Mouse (Mus musculus) lung, postnatal 0 days (tissue): ENCODE measurements around the gene Parn. TPM values are rescaled to one million over a fixed set of nuclear protein-coding genes. Genes with fewer than 3 reads are reported as not detected.

ENCODE experiments used
- ATAC-seq: fragments of 200-750 bp; cut with Nextera tagmentation; 2 replicates; pipeline ENCODE4 v1.8.0; 2017; ENCODE audit warnings: moderate library complexity
- DNase-seq: peaks from one replicate; pipeline ENCODE4 v3.0.0-alpha.2; 2016; ENCODE audit warnings: low spot score
- H3K27ac ChIP-seq: fragments of 300-500 bp; sonication (generic); 2 replicates; pipeline ENCODE4 v1.5.1; 2014; ENCODE audit warnings: antibody characterized with exemption, mild to moderate bottlenecking, low read length, mixed read lengths
- H3K27me3 ChIP-seq: fragments of 300-500 bp; sonication (generic); replicated peaks from 2 replicates; pipeline ENCODE4 v1.6.1; 2014; ENCODE audit warnings: low read length, mixed read lengths; ENCODE audit not compliant: insufficient read depth
- H3K36me3 ChIP-seq: fragments of 300-500 bp; sonication (generic); 2 replicates; pipeline ENCODE4 v1.6.1; 2014; ENCODE audit warnings: low read length, mixed read lengths; ENCODE audit not compliant: insufficient read depth
- H3K4me1 ChIP-seq: fragments of 300-500 bp; sonication (generic); 2 replicates; pipeline ENCODE4 v1.6.1; 2014; ENCODE audit warnings: antibody characterized with exemption, low read depth, low read length, mixed read lengths; ENCODE audit not compliant: insufficient read depth
- H3K4me2 ChIP-seq: fragments of 300-500 bp; sonication (generic); replicated peaks from 2 replicates; pipeline ENCODE4 v1.6.1; 2014; ENCODE audit warnings: low read depth, mild to moderate bottlenecking, low read length, moderate library complexity, mixed read lengths
- H3K4me3 ChIP-seq: fragments of 300-500 bp; sonication (generic); 2 replicates; pipeline ENCODE4 v1.5.1; 2014; ENCODE audit warnings: low read depth, low read length
- H3K9ac ChIP-seq: fragments of 300-500 bp; sonication (generic); replicated peaks from 2 replicates; pipeline ENCODE4 v1.6.1; 2014; ENCODE audit warnings: low read depth, mild to moderate bottlenecking
- H3K9me3 ChIP-seq: fragments of 300-500 bp; sonication (generic); 2 replicates; pipeline ENCODE4 v1.6.1; 2016; ENCODE audit warnings: low read length, mixed read lengths
- CTCF ChIP-seq: IDR thresholded peaks from 2 replicates; pipeline ENCODE4 v1.5.1; 2016; ENCODE audit warnings: antibody characterized with exemption, mild to moderate bottlenecking
- EP300 ChIP-seq: IDR thresholded peaks from 2 replicates; pipeline ENCODE4 v1.6.1; 2016; ENCODE audit warnings: antibody characterized with exemption, mild to moderate bottlenecking, control low read depth
- WGBS: fragments of 180-500 bp; shearing (Covaris S2); extraction: QIAGEN DNeasy Blood & Tissue Kit; methylation state at CpG from one replicate; pipeline ENCODE4 v1.1.7; 2014; 5-methylcytosine and 5-hydroxymethylcytosine counted together
- polyA plus RNA-seq: library from polyadenylated mRNA; unstranded; fragments of >200 nt; fragmentation: Nextera tagmentation; extraction: Ambion mirVana; gene quantifications from 2 replicates; pipeline ENCODE4 v1.2.1, GENCODE M21; 2015

Gene Parn
- polyA plus RNA-seq, 1 experiment from 2014 or later, result 25.0 TPM

GRCm38 (mm10) chr16:13521359-13521758, 146.6 kb downstream of the Parn start:
- H3K27ac ChIP-seq, result no peak overlapping the region
- DNase-seq (peak; percentile 19), ATAC-seq (peak; percentile 56)
- no peaks in the 10 kb centered on the region for H3K4me1 ChIP-seq
- no peaks in the 10 kb centered on the region for H3K36me3 ChIP-seq
- H3K4me2 ChIP-seq, result no peak overlapping the region
- no peak overlapping the region for H3K4me3 ChIP-seq
- H3K9me3 ChIP-seq, result no peaks in the 10 kb centered on the region
- H3K27me3 ChIP-seq, result no peaks in the 10 kb centered on the region
- TF ChIP-seq CTCF (no peak), EP300 (no peak)
- no peak overlapping the region for H3K9ac ChIP-seq
- 46% methylated on average over 6 of the region's 6 CpGs for WGBS

GRCm38 (mm10) chr16:13520301-13520700, 147.7 kb downstream of the Parn start:
- Histone ChIP-seq H3K36me3 (no peaks in the 10 kb centered on the region), H3K27ac (no peak overlapping the region), H3K4me1 (no peaks in the 10 kb centered on the region), H3K4me3 (no peak overlapping the region), H3K4me2 (no peak overlapping the region), H3K9me3 (no peaks in the 10 kb centered on the region), H3K9ac (no peak overlapping the region), H3K27me3 (no peaks in the 10 kb centered on the region)
- no peak for ATAC-seq
- WGBS, result 80% methylated on average over 6 of the region's 6 CpGs
- no peak for DNase-seq
- no peak for TF ChIP-seq CTCF
- no peak for TF ChIP-seq EP300

- Histone ChIP-seq H3K9me3 (no peaks in the 10 kb centered on the region), H3K4me3 (no peak overlapping the region), H3K27ac (no peak overlapping the region), H3K4me1 (no peaks in the 10 kb centered on the region), H3K36me3 (no peaks in the 10 kb centered on the region), H3K4me2 (no peak overlapping the region), H3K9ac (no peak overlapping the region), H3K27me3 (no peaks in the 10 kb centered on the region)
- 56% methylated on average over 3 of the region's 3 CpGs for WGBS
- no peak for DNase-seq
- TF ChIP-seq EP300 (no peak), CTCF (no peak)
- ATAC-seq, result no peak
Measured at GRCm38 (mm10) chr16:13516214-13516613, 151.8 kb downstream of the Parn start.

GRCm38 (mm10) chr16:13515524-13515923, 152.4 kb downstream of the Parn start:
- Histone ChIP-seq H3K9ac (no peak overlapping the region), H3K27ac (no peak overlapping the region), H3K4me1 (no peaks in the 10 kb centered on the region), H3K27me3 (no peaks in the 10 kb centered on the region), H3K4me2 (no peak overlapping the region), H3K4me3 (no peak overlapping the region), H3K9me3 (no peaks in the 10 kb centered on the region), H3K36me3 (no peaks in the 10 kb centered on the region)
- WGBS, result 87% methylated on average over 7 of the region's 7 CpGs
- DNase-seq (no peak), ATAC-seq (no peak)
- TF ChIP-seq EP300, result no peak
- no peak for TF ChIP-seq CTCF

- Histone ChIP-seq H3K4me2 (no peak overlapping the region), H3K4me3 (no peak overlapping the region), H3K9ac (no peak overlapping the region), H3K9me3 (no peaks in the 10 kb centered on the region), H3K36me3 (no peaks in the 10 kb centered on the region), H3K27me3 (no peaks in the 10 kb centered on the region), H3K4me1 (no peaks in the 10 kb centered on the region), H3K27ac (no peak overlapping the region)
- ATAC-seq (no peak), DNase-seq (no peak)
- TF ChIP-seq EP300 (no peak), CTCF (no peak)
- 64% methylated on average over 5 of the region's 5 CpGs for WGBS
Measured at GRCm38 (mm10) chr16:13505055-13505454, 162.9 kb downstream of the Parn start.

GRCm38 (mm10) chr16:13504476-13504875, 163.5 kb downstream of the Parn start:
- Histone ChIP-seq H3K9ac (no peak overlapping the region), H3K27me3 (no peaks in the 10 kb centered on the region), H3K27ac (no peak overlapping the region), H3K9me3 (no peaks in the 10 kb centered on the region), H3K36me3 (no peaks in the 10 kb centered on the region), H3K4me3 (no peak overlapping the region), H3K4me1 (no peaks in the 10 kb centered on the region), H3K4me2 (no peak overlapping the region)
- no peak for DNase-seq
- WGBS, result 62% methylated on average over 3 of the region's 3 CpGs
- TF ChIP-seq EP300 (no peak), CTCF (no peak)
- no peak for ATAC-seq

GRCm38 (mm10) chr16:13498923-13499322, 169.0 kb downstream of the Parn start:
- no peak for TF ChIP-seq EP300
- no peak for TF ChIP-seq CTCF

More at GRCm38 (mm10) chr16:13498923-13499322, 169.0 kb downstream of the Parn start:
- WGBS, result 77% methylated on average over 3 of the region's 3 CpGs
- Histone ChIP-seq H3K4me3 (no peak overlapping the region), H3K36me3 (no peaks in the 10 kb centered on the region), H3K4me2 (no peak overlapping the region), H3K27me3 (no peaks in the 10 kb centered on the region), H3K27ac (no peak overlapping the region), H3K9ac (no peak overlapping the region), H3K4me1 (no peaks in the 10 kb centered on the region), H3K9me3 (no peaks in the 10 kb centered on the region)
- ATAC-seq, result no peak
- DNase-seq, result no peak
